Mouse (Mus musculus) CD8-positive naive resting alpha-beta T cell, adult 2 months (primary cell): ENCODE data around the gene Msh4.
A peak's percentile ranks its signal among the peaks of the same experiment; 100 is the strongest.
"Not testable (repeated sequence)": the region's sequence is repeated elsewhere in the genome, so short reads cannot be mapped to it uniquely, and the experiment has no call there.

ENCODE experiments used
- DNase-seq, 2 experiments: peaks; one replicate each; pipeline ENCODE4 v3.0.0; 2022; ENCODE audit warnings: low read depth in 2 of 2, low spot score in 2 of 2

Msh4 gene

GRCm38 (mm10) chr3:153911882-153912440 is 6.0 kb upstream of the Msh4 start:
- no peak for DNase-seq

DNA sequence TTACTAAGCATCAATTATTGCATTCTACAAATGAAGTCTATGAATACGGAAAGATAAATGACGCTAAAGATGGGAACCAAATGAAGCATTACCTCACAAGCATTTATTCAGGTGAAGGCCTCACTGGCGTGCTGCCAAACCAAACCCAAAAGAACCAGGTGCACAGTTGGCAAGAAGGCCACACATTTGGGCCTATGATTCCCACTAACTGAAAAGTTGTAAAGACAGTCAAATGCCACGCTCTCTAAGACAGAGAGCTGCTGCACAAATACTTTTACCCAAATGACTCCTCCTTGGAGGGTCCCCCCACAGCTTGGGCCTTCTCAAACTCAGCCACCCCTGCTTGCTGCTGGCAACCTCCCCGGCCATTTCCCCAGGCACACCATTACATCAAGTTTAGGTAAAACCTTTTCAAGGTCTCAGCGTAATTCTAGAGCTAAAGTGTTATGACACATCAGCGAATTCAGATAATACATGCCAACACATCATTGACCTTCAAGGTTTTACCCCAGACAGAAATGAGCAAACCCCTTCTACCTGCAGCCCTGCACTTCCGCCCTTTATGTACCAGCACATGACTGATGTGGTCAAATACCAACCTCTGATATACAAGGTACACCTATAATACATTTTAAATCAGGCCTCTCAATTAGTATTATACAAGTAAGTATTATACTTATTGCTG is 5.4 kb upstream of the Msh4 start:
- DNase-seq = no peak

DNA sequence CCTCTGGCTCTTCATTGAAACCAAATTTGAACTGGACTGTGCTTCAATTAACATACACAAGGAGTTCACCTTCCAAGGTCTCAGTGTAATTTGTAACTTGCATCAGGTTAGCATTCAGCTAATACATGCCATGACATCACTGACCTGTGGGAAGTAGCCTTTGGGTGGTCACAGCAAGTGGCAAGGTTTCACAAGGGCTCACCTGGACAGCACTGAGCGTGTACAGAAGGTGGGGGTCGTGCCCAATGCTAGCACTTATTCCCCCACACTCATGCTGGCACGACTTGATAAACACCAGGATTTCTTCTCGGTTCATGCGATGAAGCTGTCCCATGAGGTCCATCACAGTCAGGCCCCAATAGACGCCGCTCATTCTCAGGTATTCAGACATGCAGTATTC is 4.6 kb upstream of the Msh4 start:
- no peak for DNase-seq

DNA sequence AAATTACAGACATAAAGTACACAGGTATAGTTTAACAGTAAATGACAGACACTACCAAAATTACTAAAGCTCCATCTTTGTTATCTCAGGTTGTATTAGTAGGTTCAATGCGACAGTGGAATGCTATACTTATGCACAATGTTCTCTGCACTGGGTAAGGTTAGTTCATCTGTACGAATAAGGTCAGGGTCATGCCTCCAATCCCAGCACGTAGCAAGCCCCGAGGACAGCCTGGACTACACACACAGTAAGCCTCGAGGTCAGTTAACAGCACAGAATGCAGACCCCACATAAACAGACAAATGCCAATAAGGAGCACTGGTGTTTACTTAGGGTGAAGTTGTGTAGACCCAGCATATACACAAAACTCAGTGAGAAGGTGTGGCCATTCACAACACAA is 3.0 kb upstream of the Msh4 start:
- no peak for DNase-seq

GRCm38 (mm10) chr3:153905251-153906135 is 445 bp downstream of the Msh4 start:
- no peak for DNase-seq

GRCm38 (mm10) chr3:153904586-153904985 is 1.4 kb downstream of the Msh4 start:
- no peak for DNase-seq

DNA sequence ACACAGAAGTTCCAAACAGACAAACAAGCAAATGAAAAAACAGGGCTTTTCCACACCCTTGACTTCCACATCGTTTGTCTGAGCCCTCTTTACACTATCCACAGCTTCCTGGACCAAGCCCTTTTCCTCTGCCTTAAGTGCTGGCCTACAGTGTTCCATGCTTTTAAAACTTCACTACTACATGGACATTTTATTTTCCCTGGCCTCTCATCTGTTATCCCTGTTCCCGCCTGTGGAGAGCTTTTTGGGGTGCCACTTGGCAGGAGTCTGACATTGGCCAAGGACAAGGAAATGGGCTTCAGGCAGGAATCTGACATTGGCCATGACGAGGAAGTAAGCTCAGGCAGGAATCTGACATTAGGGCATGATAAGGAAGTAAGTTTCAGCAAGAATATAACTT is 3.3 kb downstream of the Msh4 start:
- no peak for DNase-seq

GRCm38 (mm10) chr3:153901904-153902303 is 4.0 kb downstream of the Msh4 start:
- DNase-seq = no peak

DNA sequence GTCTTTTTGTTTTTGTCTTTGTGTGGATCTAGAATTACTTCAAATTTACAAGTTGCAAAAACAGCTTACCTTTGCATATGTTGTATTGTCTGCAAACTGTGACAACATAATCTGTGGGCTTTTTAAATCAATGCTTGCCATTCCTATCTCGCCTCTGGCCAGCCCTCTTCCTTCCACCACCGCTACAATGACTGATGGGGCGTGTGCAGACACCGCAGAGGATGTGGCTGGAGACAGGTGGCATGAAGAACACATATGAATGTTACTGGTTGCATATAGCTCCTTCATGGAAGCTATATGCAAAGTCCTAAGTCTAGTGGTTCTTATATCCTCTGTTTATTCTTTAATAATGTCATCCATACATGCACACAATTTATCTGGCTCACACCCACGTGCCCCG is 8.7 kb downstream of the Msh4 start:
- no peak for DNase-seq

DNA sequence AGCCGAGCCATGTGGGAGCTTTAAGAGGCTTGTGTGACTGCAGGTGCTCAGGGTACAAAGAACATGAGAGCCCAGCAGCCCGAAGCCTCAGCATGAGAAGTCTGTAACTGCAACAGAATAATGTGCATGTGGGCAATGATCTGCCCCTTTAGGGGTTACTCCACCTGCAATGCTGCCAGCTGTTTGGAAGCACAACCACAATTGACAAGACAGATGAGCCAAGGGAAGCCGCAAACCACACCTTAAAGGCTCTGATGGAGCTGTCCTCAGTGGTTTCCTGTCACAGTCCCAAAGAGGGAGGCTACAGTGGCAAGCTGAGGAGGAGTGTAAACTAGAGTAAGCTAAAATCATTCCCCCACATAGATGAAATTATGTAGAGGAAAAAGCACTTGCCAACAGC is 10.5 kb downstream of the Msh4 start:
- peak; percentile 25 to 59 for DNase-seq

GRCm38 (mm10) chr3:153889188-153889781 is 16.7 kb downstream of the Msh4 start:
- DNase-seq = no peak

DNA sequence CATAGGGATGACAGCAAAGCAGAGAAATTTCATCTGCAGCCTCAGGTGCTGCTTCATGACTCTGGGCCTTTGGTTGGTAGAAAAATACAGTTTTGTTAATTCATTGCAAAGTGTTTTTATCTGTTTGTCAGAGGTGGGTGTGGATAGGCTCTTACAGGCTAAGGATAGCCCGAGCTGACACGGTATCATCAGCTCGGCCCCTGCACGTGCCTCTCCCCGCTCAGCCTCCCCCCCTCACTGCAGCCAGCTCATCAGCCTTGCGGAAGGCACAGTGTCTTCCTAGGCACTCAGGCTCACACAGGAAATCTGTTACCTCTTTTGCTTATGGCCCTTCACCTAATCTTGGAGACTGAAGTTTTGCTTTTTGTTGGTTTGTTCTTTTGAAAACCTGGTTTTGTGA is 17.8 kb downstream of the Msh4 start:
- DNase-seq = no peak

- no peak for DNase-seq
Measured at GRCm38 (mm10) chr3:153886296-153886695, 19.6 kb downstream of the Msh4 start.

DNA sequence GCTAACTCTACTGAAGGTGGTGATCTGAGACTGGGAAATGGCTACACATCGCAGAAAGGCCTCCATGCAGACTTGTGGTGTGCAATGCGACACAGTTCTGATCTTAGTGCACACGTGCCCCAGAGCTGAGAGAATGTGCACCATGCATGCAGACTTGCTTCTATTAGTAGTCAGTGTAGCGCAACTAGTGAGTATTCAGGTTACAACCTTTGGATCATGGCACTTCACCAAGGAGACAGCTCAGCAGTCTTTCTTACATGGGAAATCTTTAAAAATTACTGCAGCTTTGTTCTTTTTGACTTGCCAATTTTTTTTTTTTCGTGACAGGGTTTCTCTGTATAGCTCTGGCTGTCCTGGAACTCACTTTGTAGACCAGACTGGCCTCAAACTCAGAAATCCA is 34.5 kb downstream of the Msh4 start:
- DNase-seq = no peak

DNA sequence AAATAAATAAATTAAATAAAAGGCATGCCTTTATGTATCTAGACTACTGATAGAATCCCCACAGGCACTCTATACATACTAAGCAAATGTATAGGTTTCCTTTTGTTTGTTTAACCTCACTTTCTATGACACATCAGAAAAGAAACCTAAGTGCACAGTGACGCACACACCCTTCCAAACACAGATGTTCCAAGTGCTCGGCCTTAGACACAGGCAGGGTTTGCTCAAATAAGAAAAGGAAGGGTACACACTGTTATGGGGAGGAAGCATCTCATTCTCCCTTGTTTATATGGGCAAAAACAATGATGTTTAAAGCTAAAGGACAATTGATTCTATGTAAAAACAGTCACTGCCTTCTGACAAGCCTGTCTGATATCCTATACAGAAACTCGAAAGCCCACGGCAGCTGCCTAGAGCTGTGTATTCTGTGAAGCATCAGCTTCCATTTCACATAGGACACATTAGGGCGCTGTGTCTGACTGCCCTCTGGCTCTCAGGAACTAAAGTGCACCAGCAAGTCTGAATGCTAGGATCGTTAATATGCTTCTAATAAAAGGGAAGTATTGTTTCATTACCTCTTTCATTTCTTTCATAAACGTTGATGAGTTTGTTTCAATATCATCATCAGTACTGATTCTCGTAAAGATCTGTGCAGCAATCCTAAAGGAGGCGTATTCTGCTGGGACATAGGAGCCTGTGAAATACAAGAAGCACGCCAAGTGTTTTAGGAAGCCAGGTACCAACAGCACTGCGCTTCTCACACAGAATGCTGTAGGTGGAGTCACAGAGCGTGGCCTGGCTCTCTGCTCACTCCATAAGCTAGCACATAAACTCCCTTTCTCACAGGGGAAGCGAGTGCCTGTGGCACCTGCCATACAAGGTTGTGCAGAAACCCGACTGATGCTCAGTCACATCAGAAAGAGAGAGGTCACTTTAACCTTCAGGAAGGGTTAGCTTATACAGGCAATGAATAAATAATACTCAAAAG is 38.5 kb downstream of the Msh4 start:
- DNase-seq = no peak

DNA sequence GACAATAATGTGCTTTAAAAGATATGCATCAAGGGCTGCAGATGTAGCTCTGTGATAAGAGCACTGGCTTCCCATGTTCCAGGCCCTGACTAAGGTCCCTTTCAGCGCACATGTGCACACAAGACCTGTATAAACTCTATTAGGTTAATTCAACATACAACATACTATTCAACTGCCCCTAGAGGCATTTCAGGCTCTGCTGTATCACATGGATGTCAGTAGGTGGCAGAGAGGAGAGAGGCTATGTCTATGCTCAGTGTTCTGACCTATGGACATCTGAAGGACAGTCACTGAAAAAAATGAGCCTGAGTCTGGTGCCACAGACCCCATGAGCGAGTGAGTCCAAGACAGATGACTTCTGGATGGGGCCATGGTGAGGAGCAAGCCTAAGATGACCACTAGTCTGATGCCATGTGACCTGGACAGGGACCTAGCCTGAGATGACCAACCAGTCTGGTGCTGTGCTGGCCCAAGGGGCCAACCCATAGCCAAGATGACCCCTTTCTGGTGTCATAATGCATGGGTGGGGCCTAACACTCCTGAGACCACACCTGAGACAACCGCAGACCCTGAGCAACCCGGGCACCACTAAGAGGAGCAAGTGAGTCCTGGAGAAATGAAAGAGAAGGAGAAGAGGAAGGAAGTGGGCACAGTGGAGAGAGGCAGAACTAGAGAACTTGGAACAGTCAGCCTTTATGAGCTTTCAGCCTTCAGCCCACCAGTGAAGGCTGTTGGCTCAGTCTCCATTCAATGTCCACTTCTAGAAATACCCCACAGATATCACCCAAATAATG is 41.1 kb downstream of the Msh4 start:
- no peak for DNase-seq

DNA sequence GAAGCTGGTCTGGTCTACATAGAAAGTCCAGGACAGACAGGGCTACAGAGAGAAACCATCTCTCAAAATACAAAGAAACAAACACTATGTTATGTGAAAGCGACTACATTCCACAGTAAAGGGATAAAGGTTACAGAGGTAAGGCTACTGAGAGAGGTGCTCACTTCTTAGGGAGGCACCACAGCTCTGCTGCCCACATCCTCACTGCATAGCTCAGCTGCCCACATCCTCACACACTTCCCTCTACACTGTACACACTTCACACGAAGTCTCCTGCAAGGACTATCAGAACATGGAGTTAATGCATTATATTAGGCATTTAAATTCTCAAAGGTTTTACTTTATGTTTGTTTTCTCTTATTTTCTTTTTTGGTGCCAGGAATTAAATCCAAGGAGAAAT is 42.1 kb downstream of the Msh4 start:
- DNase-seq = peak in 1 of 2 experiments; percentile 12

DNA sequence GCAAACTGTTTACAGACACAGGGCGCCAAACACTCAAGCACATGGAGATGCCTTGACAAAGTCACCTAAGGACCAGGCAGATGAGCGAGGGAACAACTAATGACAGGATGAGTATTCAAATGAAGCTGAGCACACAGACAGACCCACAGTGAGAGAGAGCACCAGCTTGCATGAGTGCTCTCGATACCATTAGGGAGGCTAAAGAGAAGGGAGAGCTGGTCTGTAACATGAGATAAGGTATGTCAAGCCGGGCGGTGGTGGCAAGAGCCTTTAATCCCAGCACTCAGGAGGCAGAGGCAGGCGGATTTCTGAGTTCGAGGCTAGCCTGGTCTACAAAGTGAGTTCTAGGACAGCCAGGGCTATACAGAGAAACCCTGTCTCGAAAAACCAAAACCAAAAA is 45.5 kb downstream of the Msh4 start:
- not testable (repeated sequence) for DNase-seq

- no peak for DNase-seq
Measured at GRCm38 (mm10) chr3:153858350-153859001, 47.5 kb downstream of the Msh4 start.
